Comparison of ENCODE assay signal across 7 mouse cellular contexts in the genomic region with DNA sequence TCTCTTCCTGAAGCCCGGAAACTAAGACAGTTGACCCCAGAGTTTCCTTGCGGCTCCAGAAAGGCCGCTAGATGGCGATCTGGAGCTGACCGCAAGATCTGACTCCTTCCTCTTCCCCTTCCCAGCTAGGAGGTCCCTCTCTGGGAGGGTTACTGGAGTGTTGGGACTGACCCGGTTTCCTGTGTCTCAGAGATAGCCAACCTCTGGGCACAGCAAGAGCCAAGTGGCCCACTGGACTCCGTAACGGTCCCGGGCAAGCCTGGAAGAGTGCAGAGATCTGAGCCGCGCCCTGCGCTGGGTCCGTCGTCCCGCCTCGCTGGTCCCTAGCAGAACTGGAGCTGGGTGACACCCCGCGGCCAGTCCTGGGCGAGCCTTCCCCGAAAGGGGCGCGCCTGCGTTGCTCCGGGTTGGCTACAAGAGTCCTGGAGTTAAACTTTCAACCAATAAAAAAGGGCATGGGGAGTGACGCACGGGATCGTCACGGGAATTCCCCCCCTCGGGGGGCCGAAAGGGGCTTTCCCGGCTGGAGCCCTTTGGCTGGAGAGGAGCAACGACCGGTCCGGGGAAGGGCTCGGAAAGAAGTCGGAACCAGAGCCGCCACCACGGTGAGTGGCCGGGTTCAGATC. TPM values are rescaled to one million over a fixed set of nuclear protein-coding genes. Genes with fewer than 3 reads are reported as not detected.
DNase-seq lines count a peak whose midpoint lies in the region; ATAC-seq lines count a peak whose summit lies in the region.

A gene (plus strand): TSS at position 105 of the 626 bp plus-strand sequence.

- peak within 1 kb of the TSS; percentile 57 for H3K9ac ChIP-seq in midbrain, embryonic 12.5 days (replicated peaks)

- 0 out of 2 replicates have a peak, but pooled peaks cover 4% of the 10 kb centered on the region for H3K36me3 ChIP-seq in limb, embryonic 10.5 days
- no peaks in the 10 kb centered on the region for H3K36me3 ChIP-seq in midbrain, embryonic 12.5 days

- H3K4me2 ChIP-seq in midbrain, embryonic 12.5 days (replicated peaks) = peak within 1 kb of the TSS; percentile 91

- peak; percentile 81 for ATAC-seq in inflammation-experienced regulatory T-cells, adult 6 months
- ATAC-seq in midbrain, embryonic 12.5 days (ENCODE audit: low FRiP score, low read depth) = peak; percentile 77

- H3K4me1 ChIP-seq in limb, embryonic 10.5 days = peaks cover 37% of the 10 kb centered on the region
- H3K4me1 ChIP-seq in midbrain, embryonic 12.5 days = peaks cover 27% of the 10 kb centered on the region

- peaks cover 35% of the 10 kb centered on the region for H3K27me3 ChIP-seq in limb, embryonic 10.5 days (ENCODE audit: low read depth, poor library complexity, severe bottlenecking)
- peaks cover 41% of the 10 kb centered on the region for H3K27me3 ChIP-seq in midbrain, embryonic 12.5 days

- H3K4me3 ChIP-seq in limb, embryonic 10.5 days = peak within 1 kb of the TSS; percentile 69
- H3K4me3 ChIP-seq in midbrain, embryonic 12.5 days = peak within 1 kb of the TSS; percentile 57

- DNase-seq in adrenal gland, adult 18-20 months (ENCODE audit: low spot score in 2 of 2) = peak; percentile 87
- peak; percentile 89 for DNase-seq in embryo, embryonic 10 days (ENCODE audit: low spot score)
- DNase-seq in gastrocnemius, postnatal 25 days = peak; percentile 96
- DNase-seq in limb, embryonic 10.5 days (ENCODE audit: low spot score) = peak; percentile 90
- DNase-seq in spleen, adult 12 weeks (ENCODE audit: low spot score) = peak; percentile 88

- under 1% methylated on average over 39 of the region's 39 CpGs for WGBS in limb, embryonic 10.5 days
- under 1% methylated on average over 39 of the region's 39 CpGs for WGBS in midbrain, embryonic 12.5 days

- peak within 1 kb of the TSS; percentile 78 for H3K27ac ChIP-seq in limb, embryonic 10.5 days
- H3K27ac ChIP-seq in midbrain, embryonic 12.5 days (replicated peaks) = peak within 1 kb of the TSS; percentile 49; the same call in 1 of the 2 replicates

- H3K9me3 ChIP-seq in limb, embryonic 10.5 days (replicated peaks) = no peaks in the 10 kb centered on the region
- no peaks in the 10 kb centered on the region for H3K9me3 ChIP-seq in midbrain, embryonic 12.5 days

RNA-seq across cellular contexts. Expression of the gene that starts here (rescaled TPM):
- 10 to 100 TPM; 40.4 to 42.8 TPM for total RNA-seq in adrenal gland, adult 18-20 months (2021)
- total RNA-seq in gastrocnemius, postnatal 25 days (2021) = 1 to 10 TPM; 7.2 to 8.5 TPM
- 10 to 100 TPM; 15.7 to 27.8 (median 20.7) TPM for polyA plus RNA-seq in inflammation-experienced regulatory T-cells, adult 6 months (2017; shearing (Covaris generic))
- polyA plus RNA-seq in limb, embryonic 10.5 days (2016; fragmentation: Nextera tagmentation; extraction: Ambion mirVana) = 4.5 and 5.8 TPM in 2 replicates
- polyA plus RNA-seq in midbrain, embryonic 12.5 days (2016; fragmentation: Nextera tagmentation; extraction: Ambion mirVana) = 3.6 and 4.2 TPM in 2 replicates

Comparison
In these comparisons a context has a peak if more than half of its experiments do, and no peak if none do; other contexts are left out.
1. Peak in every context shown above with its lines: DNase-seq, ATAC-seq, H3K4me3 ChIP-seq and H3K27ac ChIP-seq.
2. RNA of the gene that starts here (total RNA-seq): 40.4 to 42.8 TPM in adrenal gland, adult 18-20 months; 7.2 to 8.5 TPM in gastrocnemius, postnatal 25 days; every median in the first group is over 4 times any median in the second.